Comparison of ENCODE assay signal across 24 mouse cellular contexts in the genomic region with DNA sequence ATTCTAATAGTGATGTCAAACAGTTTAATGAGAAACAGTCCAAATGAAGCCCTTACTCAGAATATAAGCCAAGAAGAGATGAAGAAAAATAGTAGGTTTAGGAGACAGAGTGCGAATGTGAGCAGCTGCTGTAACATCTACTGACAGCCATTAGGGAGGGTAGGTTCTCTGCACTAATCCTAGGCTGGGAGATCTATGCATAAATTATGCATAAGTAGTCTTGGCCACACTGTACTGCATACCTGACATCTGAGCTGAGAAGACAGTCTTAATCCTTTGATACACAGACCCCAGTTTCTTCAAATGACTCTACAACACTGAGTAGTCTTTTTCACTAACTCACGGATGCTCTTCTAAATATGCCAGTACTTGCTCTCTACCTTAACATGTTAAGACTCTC.
DNase-seq lines count a peak whose midpoint lies in the region; ATAC-seq lines count a peak whose summit lies in the region.
"Had no signal": no experiment of that assay in that cellular context is flagged by ENCODE, and none has a peak within 500 bp of the region (broad histone marks: within the 10 kb centered on the region; RNA-seq: fewer than 3 reads in every experiment).

No protein-coding gene starts in this region.

- ATAC-seq in forebrain, embryonic 11.5 days (replicated peaks; ENCODE audit: low FRiP score): peak; percentile 56; the same call in 1 of the 2 replicates
- no peak for ATAC-seq in forebrain, embryonic 16.5 days
- peak; percentile 34; the same call in 1 of the 2 replicates for ATAC-seq in forebrain, embryonic 13.5 days
- no peak for ATAC-seq in forebrain, embryonic 14.5 days
- peak; percentile 55; the same call in 1 of the 2 replicates for ATAC-seq in midbrain, embryonic 12.5 days (ENCODE audit: low FRiP score, low read depth)
- no peak for ATAC-seq in midbrain, embryonic 16.5 days
- peak; percentile 58; the same call in 1 of the 2 replicates for ATAC-seq in midbrain, embryonic 15.5 days (replicated peaks)
- no peak for ATAC-seq in midbrain, embryonic 14.5 days (ENCODE audit: low FRiP score, low TSS enrichment)
- ATAC-seq: activated CD4-positive, CD25-positive, alpha-beta regulatory T cell, adult 4 months; CD4-positive, CD25-positive, alpha-beta regulatory T cell, adult 4 months; Patski had no signal

- H3K36me3 ChIP-seq in forebrain, embryonic 11.5 days (ENCODE audit: control insufficient read depth, insufficient read depth, low read length): no peaks in the 10 kb centered on the region; the same call in 1 of the 2 replicates
- H3K36me3 ChIP-seq in forebrain, embryonic 16.5 days (ENCODE audit: control insufficient read depth, insufficient read depth): no peaks in the 10 kb centered on the region
- no peaks in the 10 kb centered on the region for H3K36me3 ChIP-seq in forebrain, embryonic 13.5 days (ENCODE audit: poor library complexity, severe bottlenecking)
- H3K36me3 ChIP-seq in forebrain, embryonic 14.5 days (ENCODE audit: control insufficient read depth, insufficient read depth, low read length): no peaks in the 10 kb centered on the region
- H3K36me3 ChIP-seq in midbrain, embryonic 12.5 days: no peaks in the 10 kb centered on the region
- no peaks in the 10 kb centered on the region for H3K36me3 ChIP-seq in midbrain, embryonic 16.5 days (ENCODE audit: control insufficient read depth, insufficient read depth, low read length)
- no peaks in the 10 kb centered on the region for H3K36me3 ChIP-seq in midbrain, embryonic 15.5 days (replicated peaks)
- no peaks in the 10 kb centered on the region for H3K36me3 ChIP-seq in midbrain, embryonic 14.5 days (ENCODE audit: control insufficient read depth, insufficient read depth, low read length)
- H3K36me3 ChIP-seq: G1E had no signal

- no peak overlapping the region for H3K4me3 ChIP-seq in forebrain, embryonic 11.5 days (ENCODE audit: low read depth, low read length)
- no peak overlapping the region for H3K4me3 ChIP-seq in forebrain, embryonic 16.5 days (replicated peaks; ENCODE audit: low read length)
- H3K4me3 ChIP-seq in forebrain, embryonic 13.5 days: no peak overlapping the region
- no peak overlapping the region for H3K4me3 ChIP-seq in forebrain, embryonic 14.5 days (ENCODE audit: low read depth, low read length)
- no peak overlapping the region for H3K4me3 ChIP-seq in midbrain, embryonic 12.5 days
- no peak overlapping the region for H3K4me3 ChIP-seq in midbrain, embryonic 16.5 days (ENCODE audit: low read depth, low read length)
- H3K4me3 ChIP-seq in midbrain, embryonic 15.5 days: no peak overlapping the region
- no peak overlapping the region for H3K4me3 ChIP-seq in midbrain, embryonic 14.5 days (replicated peaks; ENCODE audit: low read depth, low read length)
- H3K4me3 ChIP-seq: embryonic facial prominence, embryonic 10.5 days; embryonic facial prominence, embryonic 12.5 days had no signal

- no peaks in the 10 kb centered on the region; the same call in 1 of the 2 replicates for H3K4me1 ChIP-seq in forebrain, embryonic 11.5 days (replicated peaks; ENCODE audit: control insufficient read depth, insufficient read depth, low read length)
- H3K4me1 ChIP-seq in forebrain, embryonic 16.5 days (replicated peaks; ENCODE audit: control insufficient read depth, insufficient read depth, low read length): peaks cover 7% of the 10 kb centered on the region; the same call in 1 of the 2 replicates
- H3K4me1 ChIP-seq in forebrain, embryonic 13.5 days: peaks cover 9% of the 10 kb centered on the region
- H3K4me1 ChIP-seq in forebrain, embryonic 14.5 days (ENCODE audit: control insufficient read depth, insufficient read depth, low read length): no peaks in the 10 kb centered on the region; the same call in 1 of the 2 replicates
- peaks cover 6% of the 10 kb centered on the region for H3K4me1 ChIP-seq in midbrain, embryonic 12.5 days
- H3K4me1 ChIP-seq in midbrain, embryonic 16.5 days (ENCODE audit: control insufficient read depth, insufficient read depth, low read length): peaks cover 6% of the 10 kb centered on the region
- peaks cover 7% of the 10 kb centered on the region for H3K4me1 ChIP-seq in midbrain, embryonic 15.5 days
- peaks cover 7% of the 10 kb centered on the region; the same call in 1 of the 2 replicates for H3K4me1 ChIP-seq in midbrain, embryonic 14.5 days (ENCODE audit: control insufficient read depth, insufficient read depth, low read length)

- no peak overlapping the region for H3K27ac ChIP-seq in forebrain, embryonic 11.5 days (ENCODE audit: low read depth, low read length)
- H3K27ac ChIP-seq in forebrain, embryonic 16.5 days (ENCODE audit: low read length): no peak overlapping the region
- H3K27ac ChIP-seq in forebrain, embryonic 13.5 days: peak overlapping the region; percentile 35; the same call in 1 of the 2 replicates
- H3K27ac ChIP-seq in forebrain, embryonic 14.5 days (ENCODE audit: low read depth, low read length): no peak overlapping the region
- H3K27ac ChIP-seq in midbrain, embryonic 12.5 days (replicated peaks): no peak overlapping the region
- no peak overlapping the region for H3K27ac ChIP-seq in midbrain, embryonic 16.5 days (ENCODE audit: low read length)
- H3K27ac ChIP-seq in midbrain, embryonic 15.5 days: no peak overlapping the region
- no peak overlapping the region for H3K27ac ChIP-seq in midbrain, embryonic 14.5 days (replicated peaks; ENCODE audit: low read depth, low read length)
- H3K27ac ChIP-seq: embryonic facial prominence, embryonic 10.5 days; embryonic facial prominence, embryonic 12.5 days had no signal

- no peaks in the 10 kb centered on the region for H3K9me3 ChIP-seq in forebrain, embryonic 11.5 days (ENCODE audit: control insufficient read depth, low read length)
- H3K9me3 ChIP-seq in forebrain, embryonic 16.5 days (ENCODE audit: control insufficient read depth, low read length): no peaks in the 10 kb centered on the region
- H3K9me3 ChIP-seq in forebrain, embryonic 13.5 days (replicated peaks): no peaks in the 10 kb centered on the region
- H3K9me3 ChIP-seq in forebrain, embryonic 14.5 days (replicated peaks; ENCODE audit: control insufficient read depth, low read length): no peaks in the 10 kb centered on the region
- H3K9me3 ChIP-seq in midbrain, embryonic 12.5 days: no peaks in the 10 kb centered on the region
- no peaks in the 10 kb centered on the region for H3K9me3 ChIP-seq in midbrain, embryonic 16.5 days (replicated peaks; ENCODE audit: control insufficient read depth, low read length, poor library complexity, severe bottlenecking)
- H3K9me3 ChIP-seq in midbrain, embryonic 15.5 days: no peaks in the 10 kb centered on the region
- H3K9me3 ChIP-seq in midbrain, embryonic 14.5 days (ENCODE audit: control insufficient read depth, low read length): no peaks in the 10 kb centered on the region
- H3K9me3 ChIP-seq: embryonic facial prominence, embryonic 10.5 days; embryonic facial prominence, embryonic 12.5 days had no signal

- WGBS in forebrain, embryonic 11.5 days: 98% methylated on average over 2 of the region's 2 CpGs
- 72% methylated on average over 2 of the region's 2 CpGs for WGBS in forebrain, embryonic 16.5 days
- 76% methylated on average over 2 of the region's 2 CpGs for WGBS in forebrain, embryonic 13.5 days
- WGBS in forebrain, embryonic 14.5 days: 71% methylated on average over 2 of the region's 2 CpGs
- 82% methylated on average over 2 of the region's 2 CpGs for WGBS in midbrain, embryonic 12.5 days
- 74% methylated on average over 2 of the region's 2 CpGs for WGBS in midbrain, embryonic 16.5 days
- WGBS in midbrain, embryonic 15.5 days: 72% methylated on average over 2 of the region's 2 CpGs
- 75% methylated on average over 2 of the region's 2 CpGs for WGBS in midbrain, embryonic 14.5 days

- no peak for DNase-seq in forebrain, embryonic 11.5 days (ENCODE audit: low spot score)
- DNase-seq in forebrain, embryonic 14.5 days (ENCODE audit: low spot score): no peak
- DNase-seq in midbrain, embryonic 14.5 days: no peak
- DNase-seq: adrenal gland, adult 8-10 months; adrenal gland, postnatal 14 days; adrenal gland, postnatal 36 days; B cell, adult 2 months; cerebellum, adult 11-12 months; cerebellum, adult 2 months; cerebellum, adult 9-10 months; cerebellum, postnatal 10 days; cerebellum, postnatal 25 days had no signal

- H3K9ac ChIP-seq in forebrain, embryonic 11.5 days (ENCODE audit: low read length): no peak overlapping the region
- H3K9ac ChIP-seq in forebrain, embryonic 16.5 days (replicated peaks; ENCODE audit: low read depth, low read length): no peak overlapping the region
- no peak overlapping the region for H3K9ac ChIP-seq in forebrain, embryonic 13.5 days
- no peak overlapping the region for H3K9ac ChIP-seq in forebrain, embryonic 14.5 days (ENCODE audit: low read length)
- H3K9ac ChIP-seq in midbrain, embryonic 12.5 days (replicated peaks): no peak overlapping the region
- H3K9ac ChIP-seq in midbrain, embryonic 16.5 days (ENCODE audit: low read depth, low read length): no peak overlapping the region
- H3K9ac ChIP-seq in midbrain, embryonic 15.5 days: no peak overlapping the region
- no peak overlapping the region for H3K9ac ChIP-seq in midbrain, embryonic 14.5 days (replicated peaks; ENCODE audit: low read length)
- H3K9ac ChIP-seq: embryonic facial prominence, embryonic 12.5 days had no signal

- no peak overlapping the region for H3K4me2 ChIP-seq in forebrain, embryonic 11.5 days (ENCODE audit: low read depth, low read length, severe bottlenecking)
- H3K4me2 ChIP-seq in forebrain, embryonic 16.5 days (ENCODE audit: low read length): no peak overlapping the region
- no peak overlapping the region for H3K4me2 ChIP-seq in forebrain, embryonic 13.5 days
- no peak overlapping the region for H3K4me2 ChIP-seq in forebrain, embryonic 14.5 days (ENCODE audit: low read length)
- H3K4me2 ChIP-seq in midbrain, embryonic 12.5 days (replicated peaks): no peak overlapping the region
- H3K4me2 ChIP-seq in midbrain, embryonic 16.5 days (ENCODE audit: low read length): no peak overlapping the region
- no peak overlapping the region for H3K4me2 ChIP-seq in midbrain, embryonic 15.5 days
- H3K4me2 ChIP-seq in midbrain, embryonic 14.5 days (ENCODE audit: low read length): no peak overlapping the region
- H3K4me2 ChIP-seq: embryonic facial prominence, embryonic 12.5 days had no signal

- no peaks in the 10 kb centered on the region for H3K27me3 ChIP-seq in forebrain, embryonic 11.5 days (ENCODE audit: control insufficient read depth, insufficient read depth, low read length)
- H3K27me3 ChIP-seq in forebrain, embryonic 16.5 days (replicated peaks; ENCODE audit: control insufficient read depth, insufficient read depth, low read length): no peaks in the 10 kb centered on the region
- no peaks in the 10 kb centered on the region for H3K27me3 ChIP-seq in forebrain, embryonic 13.5 days
- H3K27me3 ChIP-seq in forebrain, embryonic 14.5 days (replicated peaks; ENCODE audit: control insufficient read depth, insufficient read depth, low read length): no peaks in the 10 kb centered on the region
- H3K27me3 ChIP-seq in midbrain, embryonic 12.5 days: no peaks in the 10 kb centered on the region
- H3K27me3 ChIP-seq in midbrain, embryonic 16.5 days (ENCODE audit: control insufficient read depth, insufficient read depth, low read depth, low read length): no peaks in the 10 kb centered on the region
- H3K27me3 ChIP-seq in midbrain, embryonic 15.5 days (replicated peaks): no peaks in the 10 kb centered on the region
- no peaks in the 10 kb centered on the region for H3K27me3 ChIP-seq in midbrain, embryonic 14.5 days (ENCODE audit: control insufficient read depth, insufficient read depth, low read length)
- H3K27me3 ChIP-seq: CH12.LX; embryonic facial prominence, embryonic 12.5 days; Patski had no signal

Comparison
In these comparisons a context has a peak if more than half of its experiments do, and no peak if none do; other contexts are left out.
1. ATAC-seq: peak in forebrain, embryonic 11.5 days (single experiment), forebrain, embryonic 13.5 days (single experiment), midbrain, embryonic 12.5 days (single experiment) and midbrain, embryonic 15.5 days (single experiment); none in forebrain, embryonic 16.5 days (single experiment), forebrain, embryonic 14.5 days (single experiment), midbrain, embryonic 16.5 days (single experiment) and midbrain, embryonic 14.5 days (single experiment).